Mouse (Mus musculus): ENCODE measurements around the gene Gp5. TPM values are rescaled to one million over a fixed set of nuclear protein-coding genes. Genes with fewer than 3 reads are reported as not detected.

The Gp5 gene
- polyA plus RNA-seq, 1 experiment, result 0.50 TPM

DNA sequence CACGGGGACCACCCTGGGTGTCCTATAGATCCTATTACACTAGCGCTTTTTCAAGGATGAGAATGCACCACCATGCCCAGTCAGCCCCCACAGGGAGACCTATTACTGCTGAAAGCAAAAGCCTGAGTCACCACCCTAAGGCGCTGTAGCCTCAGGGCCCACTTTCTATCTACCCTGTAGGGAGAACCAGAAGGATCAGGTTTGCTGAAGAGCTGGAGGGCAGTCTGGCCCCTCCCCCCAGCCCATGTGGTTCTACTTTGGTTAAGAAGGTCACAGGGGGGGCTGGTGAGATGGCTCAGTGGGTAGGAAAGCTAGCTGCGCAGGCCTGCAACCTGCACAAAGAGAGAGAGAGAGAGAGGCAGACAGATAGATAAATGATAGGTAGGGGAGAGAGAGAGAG, 24.9 kb downstream of the Gp5 start:
- no peak overlapping the region for H3ac ChIP-seq (ENCODE audit: control insufficient read depth, insufficient read length)
- no peaks in the 10 kb centered on the region for H3K36me3 ChIP-seq (ENCODE audit: control insufficient read depth, insufficient read depth)
- H3K79me2 ChIP-seq (ENCODE audit: control insufficient read depth, insufficient read depth), result no peaks in the 10 kb centered on the region
- H3K27me3 ChIP-seq (ENCODE audit: control insufficient read depth, insufficient read depth, insufficient read length), result no peaks in the 10 kb centered on the region
- no peak overlapping the region for H3K4me2 ChIP-seq (ENCODE audit: low read depth)
- no peak overlapping the region for H3K4me3 ChIP-seq
- TF ChIP-seq POLR2AphosphoS2 (IDR thresholded peaks at IDR 0.05; ENCODE audit: insufficient read length, low read depth), result no peak
- no peak for TF ChIP-seq TCF12 (IDR thresholded peaks at IDR 0.05; ENCODE audit: insufficient read depth, poor library complexity, severe bottlenecking)
- no peak for TF ChIP-seq POLR2A (IDR thresholded peaks at IDR 0.05; ENCODE audit: insufficient read length, low read depth)
- TF ChIP-seq SRF (IDR thresholded peaks at IDR 0.05; ENCODE audit: control insufficient read depth, insufficient read length, low read depth), result no peak
- TF ChIP-seq MYOD1 (IDR thresholded peaks at IDR 0.05; ENCODE audit: control insufficient read depth in 1 of 3, insufficient read length in 2 of 3, low read depth in 2 of 3), result no peak
- TF ChIP-seq E2F4 (IDR thresholded peaks at IDR 0.05; ENCODE audit: insufficient read depth), result no peak
- no peak for TF ChIP-seq REST (IDR thresholded peaks at IDR 0.05; ENCODE audit: insufficient read depth, insufficient read length)
- TF ChIP-seq USF1 (IDR thresholded peaks at IDR 0.05; ENCODE audit: low read depth), result no peak
- no peak for TF ChIP-seq TCF3 (IDR thresholded peaks at IDR 0.05; ENCODE audit: insufficient read length, low read depth)
- no peak for TF ChIP-seq MYOG (IDR thresholded peaks at IDR 0.05; ENCODE audit: control insufficient read depth in 1 of 3, insufficient read depth in 1 of 3, insufficient read length in 2 of 3, low read depth in 2 of 3)
- TF ChIP-seq MAX (IDR thresholded peaks at IDR 0.05; ENCODE audit: low read depth), result no peak
- no peak for TF ChIP-seq CEBPB (IDR thresholded peaks at IDR 0.05; ENCODE audit: insufficient read depth, poor library complexity, severe bottlenecking)

DNA sequence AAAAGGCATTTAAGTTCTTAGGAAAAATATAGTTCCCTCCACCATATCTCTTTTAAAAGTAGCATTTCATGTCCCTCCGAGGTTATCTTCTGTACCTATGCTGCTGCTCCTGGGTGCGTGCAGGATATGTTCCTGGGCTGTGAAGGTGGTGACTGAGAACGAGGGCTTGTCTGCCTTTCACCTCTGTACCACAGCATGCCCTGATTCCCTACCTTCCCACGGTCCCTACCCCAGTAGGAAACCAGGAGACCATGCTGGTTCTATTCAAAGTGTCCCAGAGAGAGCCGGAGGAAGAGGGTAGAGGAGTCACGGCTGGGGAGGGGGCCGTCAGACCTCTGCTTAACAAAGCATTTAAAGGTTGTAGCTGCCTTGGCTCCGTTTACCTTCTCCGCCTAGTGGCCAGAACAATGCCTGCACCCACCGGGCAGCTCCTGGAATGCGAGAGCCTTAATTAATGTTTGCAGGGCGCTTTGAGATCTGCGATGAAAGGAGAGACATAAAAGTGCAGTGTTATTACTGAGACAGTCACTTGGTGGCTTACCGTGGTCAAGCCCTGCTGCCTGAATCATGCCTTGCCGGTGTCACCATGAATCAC, 26.7 kb downstream of the Gp5 start:
- H3K27me3 ChIP-seq (ENCODE audit: control insufficient read depth, insufficient read depth, insufficient read length), result no peaks in the 10 kb centered on the region

DNA sequence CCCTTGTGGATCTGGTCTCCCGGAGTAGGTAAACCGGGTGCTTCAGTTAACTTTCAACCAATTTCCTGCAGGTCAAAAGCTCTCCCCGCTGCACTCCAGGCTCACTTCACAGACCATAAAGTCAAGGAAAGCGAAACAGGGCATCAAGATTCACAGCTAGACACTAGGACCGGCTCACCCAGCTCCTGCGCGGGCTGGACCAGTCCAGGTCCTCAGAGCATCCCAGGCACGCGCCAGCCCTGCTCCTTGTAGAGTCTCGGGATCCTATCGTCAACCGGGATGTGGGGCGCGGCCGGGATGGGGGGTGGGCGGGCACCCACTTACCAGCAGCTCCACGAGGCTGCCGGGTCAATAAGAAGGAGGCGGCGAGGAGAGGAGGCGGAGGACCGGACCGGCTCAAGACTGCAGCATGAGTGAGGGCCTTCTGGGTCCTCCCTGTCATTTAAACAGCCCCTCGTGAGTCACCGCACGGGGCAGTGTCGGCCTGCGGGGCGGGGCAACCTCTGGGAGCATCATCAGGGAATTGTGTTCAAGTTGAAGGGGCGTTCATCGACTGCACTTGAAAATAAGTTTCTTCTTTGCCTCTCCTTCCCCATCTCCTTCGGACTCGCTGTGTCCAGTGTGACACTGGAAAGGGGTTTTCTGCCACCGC, 27.6 kb downstream of the Gp5 start, which contains the start of gene Lrrc15:
TSS of gene Lrrc15 (minus strand) at position 413 of the 652 bp plus-strand sequence.
- Histone ChIP-seq H3K79me2 (ENCODE audit: control insufficient read depth, insufficient read depth) (no peaks in the 10 kb centered on the region), H3K4me3 (no peak within 1 kb of the TSS), H3ac (ENCODE audit: control insufficient read depth, insufficient read length) (no peak within 1 kb of the TSS), H3K4me2 (ENCODE audit: low read depth) (peak within 1 kb of the TSS; percentile 51), H3K36me3 (ENCODE audit: control insufficient read depth, insufficient read depth) (no peaks in the 10 kb centered on the region), H3K27me3 (ENCODE audit: control insufficient read depth, insufficient read depth, insufficient read length) (no peaks in the 10 kb centered on the region)
- TF ChIP-seq TCF3 (IDR thresholded peaks at IDR 0.05; ENCODE audit: insufficient read length, low read depth) (no peak), MYOD1 (IDR thresholded peaks at IDR 0.05; ENCODE audit: control insufficient read depth in 1 of 3, insufficient read length in 2 of 3, low read depth in 2 of 3) (no peak), MYOG (IDR thresholded peaks at IDR 0.05; ENCODE audit: control insufficient read depth in 1 of 3, insufficient read depth in 1 of 3, insufficient read length in 2 of 3, low read depth in 2 of 3) (no peak), CEBPB (IDR thresholded peaks at IDR 0.05; ENCODE audit: insufficient read depth, poor library complexity, severe bottlenecking) (no peak), USF1 (IDR thresholded peaks at IDR 0.05; ENCODE audit: low read depth) (no peak), TCF12 (IDR thresholded peaks at IDR 0.05; ENCODE audit: insufficient read depth, poor library complexity, severe bottlenecking) (no peak), E2F4 (IDR thresholded peaks at IDR 0.05; ENCODE audit: insufficient read depth) (no peak), REST (IDR thresholded peaks at IDR 0.05; ENCODE audit: insufficient read depth, insufficient read length) (no peak), POLR2A (IDR thresholded peaks at IDR 0.05; ENCODE audit: insufficient read length, low read depth) (no peak), SRF (IDR thresholded peaks at IDR 0.05; ENCODE audit: control insufficient read depth, insufficient read length, low read depth) (no peak), MAX (IDR thresholded peaks at IDR 0.05; ENCODE audit: low read depth) (no peak), POLR2AphosphoS2 (IDR thresholded peaks at IDR 0.05; ENCODE audit: insufficient read length, low read depth) (no peak)

More for the DNA sequence above, 26.7 kb downstream of the Gp5 start:
- Histone ChIP-seq H3K4me3 (no peak overlapping the region), H3K36me3 (ENCODE audit: control insufficient read depth, insufficient read depth) (no peaks in the 10 kb centered on the region), H3K79me2 (ENCODE audit: control insufficient read depth, insufficient read depth) (no peaks in the 10 kb centered on the region), H3K4me2 (ENCODE audit: low read depth) (peak overlapping the region; percentile 51), H3ac (ENCODE audit: control insufficient read depth, insufficient read length) (no peak overlapping the region)
- TF ChIP-seq TCF3 (IDR thresholded peaks at IDR 0.05; ENCODE audit: insufficient read length, low read depth) (no peak), MYOG (IDR thresholded peaks at IDR 0.05; ENCODE audit: control insufficient read depth in 1 of 3, insufficient read depth in 1 of 3, insufficient read length in 2 of 3, low read depth in 2 of 3) (no peak), SRF (IDR thresholded peaks at IDR 0.05; ENCODE audit: control insufficient read depth, insufficient read length, low read depth) (no peak), REST (IDR thresholded peaks at IDR 0.05; ENCODE audit: insufficient read depth, insufficient read length) (no peak), MYOD1 (IDR thresholded peaks at IDR 0.05; ENCODE audit: control insufficient read depth in 1 of 3, insufficient read length in 2 of 3, low read depth in 2 of 3) (no peak), POLR2A (IDR thresholded peaks at IDR 0.05; ENCODE audit: insufficient read length, low read depth) (no peak), CEBPB (IDR thresholded peaks at IDR 0.05; ENCODE audit: insufficient read depth, poor library complexity, severe bottlenecking) (no peak), E2F4 (IDR thresholded peaks at IDR 0.05; ENCODE audit: insufficient read depth) (no peak), USF1 (IDR thresholded peaks at IDR 0.05; ENCODE audit: low read depth) (no peak), POLR2AphosphoS2 (IDR thresholded peaks at IDR 0.05; ENCODE audit: insufficient read length, low read depth) (no peak)

DNA sequence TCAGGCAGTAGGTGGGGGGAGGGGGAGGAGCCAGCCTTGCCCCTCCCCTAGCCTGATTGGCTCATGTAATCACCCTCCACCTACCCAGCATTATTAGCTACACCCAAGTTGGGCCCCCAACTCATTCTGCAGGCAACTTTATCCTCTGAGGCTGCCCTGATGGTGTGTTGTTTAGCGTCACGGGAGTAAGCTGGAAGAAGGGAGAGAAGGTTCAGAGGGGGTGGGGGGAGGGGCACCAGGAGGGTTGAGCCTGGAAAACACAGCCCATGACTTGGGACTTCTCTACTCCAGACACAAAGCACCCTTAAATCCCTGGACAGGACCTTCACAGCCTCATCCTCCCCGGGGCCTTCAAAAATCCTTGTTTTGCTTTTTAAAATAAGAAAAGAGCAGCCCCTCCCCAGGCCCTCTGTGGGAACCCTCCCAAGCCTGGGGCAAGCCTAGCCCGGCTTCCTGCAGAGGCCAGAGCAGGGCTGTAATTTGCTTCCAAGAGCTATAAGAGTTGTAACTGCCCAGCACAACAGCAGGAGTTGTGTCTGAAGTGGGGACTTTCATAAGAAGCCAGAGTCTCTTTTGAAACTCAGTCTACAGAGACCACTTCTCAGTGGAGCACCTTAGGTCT, 29.8 kb downstream of the Gp5 start:
- Histone ChIP-seq H3K27me3 (ENCODE audit: control insufficient read depth, insufficient read depth, insufficient read length) (no peaks in the 10 kb centered on the region), H3K4me3 (no peak overlapping the region), H3ac (ENCODE audit: control insufficient read depth, insufficient read length) (no peak overlapping the region), H3K4me2 (ENCODE audit: low read depth) (no peak overlapping the region), H3K36me3 (ENCODE audit: control insufficient read depth, insufficient read depth) (no peaks in the 10 kb centered on the region), H3K79me2 (ENCODE audit: control insufficient read depth, insufficient read depth) (no peaks in the 10 kb centered on the region)
- TF ChIP-seq USF1 (IDR thresholded peaks at IDR 0.05; ENCODE audit: low read depth), result no peak
- TF ChIP-seq MYOG (IDR thresholded peaks at IDR 0.05; ENCODE audit: control insufficient read depth in 1 of 3, insufficient read depth in 1 of 3, insufficient read length in 2 of 3, low read depth in 2 of 3), result no peak
- TF ChIP-seq CEBPB (IDR thresholded peaks at IDR 0.05; ENCODE audit: insufficient read depth, poor library complexity, severe bottlenecking), result no peak
